10 mouse cellular contexts compared by ENCODE assay signal in genomic region chr4:45493118-45493517, GRCm38 (mm10). TPM values are rescaled to one million over a fixed set of nuclear protein-coding genes. Genes with fewer than 3 reads are reported as not detected.
DNase-seq lines count a peak whose midpoint lies in the region; ATAC-seq and TF ChIP-seq lines count a peak whose summit lies in the region.
"Had no signal": no experiment of that assay in that cellular context is flagged by ENCODE, and none has a peak within 500 bp of the region (broad histone marks: within the 10 kb centered on the region; RNA-seq: fewer than 3 reads in every experiment).

No protein-coding gene starts in this region.

- H3K4me2 ChIP-seq in hindbrain, embryonic 11.5 days (replicated peaks; ENCODE audit: low read depth, low read length) = no peak overlapping the region
- 0 out of 2 replicates have a peak overlapping the region, but pooled peaks have one; percentile 7 for H3K4me2 ChIP-seq in embryonic facial prominence, embryonic 11.5 days (ENCODE audit: low read depth, low read length)
- no peak overlapping the region for H3K4me2 ChIP-seq in limb, embryonic 14.5 days (replicated peaks; ENCODE audit: low read depth, low read length, severe bottlenecking)
- H3K4me2 ChIP-seq: midbrain, embryonic 13.5 days had no signal

- no peak for ATAC-seq in hindbrain, embryonic 11.5 days (ENCODE audit: low FRiP score)
- ATAC-seq in embryonic facial prominence, embryonic 11.5 days (replicated peaks; ENCODE audit: insufficient number of reproducible peaks, low FRiP score, low TSS enrichment, low read depth) = no peak
- ATAC-seq in limb, embryonic 14.5 days (ENCODE audit: low FRiP score, low read depth) = no peak
- ATAC-seq: midbrain, embryonic 13.5 days had no signal

- H3K36me3 ChIP-seq in hindbrain, embryonic 10.5 days = no peaks in the 10 kb centered on the region
- H3K36me3 ChIP-seq in hindbrain, embryonic 11.5 days (ENCODE audit: control insufficient read depth, insufficient read depth, low read length) = no peaks in the 10 kb centered on the region
- H3K36me3 ChIP-seq in embryonic facial prominence, embryonic 11.5 days (replicated peaks; ENCODE audit: control insufficient read depth, insufficient read depth, low read depth, low read length) = no peaks in the 10 kb centered on the region
- 0 out of 2 replicates have a peak, but pooled peaks cover 3% of the 10 kb centered on the region for H3K36me3 ChIP-seq in limb, embryonic 14.5 days (ENCODE audit: control insufficient read depth, insufficient read depth, low read length)
- H3K36me3 ChIP-seq: G1E; midbrain, embryonic 13.5 days had no signal

- TF ChIP-seq POLR2A in brain, embryonic 14.5 days (IDR thresholded peaks at IDR 0.05; ENCODE audit: borderline replicate concordance, extremely low read depth, insufficient read depth, insufficient read length, poor library complexity, severe bottlenecking) = no peak
- TF ChIP-seq POLR2A in limb, embryonic 14.5 days (IDR thresholded peaks at IDR 0.05; ENCODE audit: borderline replicate concordance, extremely low read depth, insufficient read depth, insufficient read length) = no peak

- no peak for TF ChIP-seq CTCF in brain, embryonic 14.5 days (IDR thresholded peaks at IDR 0.05; ENCODE audit: borderline replicate concordance, extremely low read depth, insufficient read depth, insufficient read length)

- peaks cover 47% of the 10 kb centered on the region for H3K27me3 ChIP-seq in hindbrain, embryonic 10.5 days (ENCODE audit: insufficient read depth, poor library complexity, severe bottlenecking)
- no peaks in the 10 kb centered on the region for H3K27me3 ChIP-seq in hindbrain, embryonic 11.5 days (ENCODE audit: control insufficient read depth, insufficient read depth, low read length)
- no peaks in the 10 kb centered on the region for H3K27me3 ChIP-seq in embryonic facial prominence, embryonic 11.5 days (ENCODE audit: control insufficient read depth, insufficient read depth, low read length)
- no peaks in the 10 kb centered on the region for H3K27me3 ChIP-seq in limb, embryonic 14.5 days (ENCODE audit: control insufficient read depth, insufficient read depth, low read length)

- WGBS in hindbrain, embryonic 10.5 days = 7% methylated on average over 7 of the region's 7 CpGs
- 13% methylated on average over 7 of the region's 7 CpGs for WGBS in hindbrain, embryonic 11.5 days
- WGBS in embryonic facial prominence, embryonic 11.5 days = 14% methylated on average over 7 of the region's 7 CpGs
- 13% methylated on average over 7 of the region's 7 CpGs for WGBS in limb, embryonic 14.5 days

- H3K27ac ChIP-seq in hindbrain, embryonic 10.5 days = peak overlapping the region; percentile 31
- no peak overlapping the region for H3K27ac ChIP-seq in hindbrain, embryonic 11.5 days (ENCODE audit: low read depth, low read length)
- 0 out of 2 replicates have a peak overlapping the region, but pooled peaks have one; percentile 14 for H3K27ac ChIP-seq in embryonic facial prominence, embryonic 11.5 days (replicated peaks; ENCODE audit: low read depth, low read length)
- peak overlapping the region; percentile 59 for H3K27ac ChIP-seq in limb, embryonic 14.5 days (replicated peaks; ENCODE audit: low read depth, low read length)
- H3K27ac ChIP-seq: midbrain, embryonic 13.5 days had no signal

- no peak overlapping the region for H3K4me3 ChIP-seq in hindbrain, embryonic 10.5 days
- no peak overlapping the region for H3K4me3 ChIP-seq in hindbrain, embryonic 11.5 days (ENCODE audit: low read depth, low read length)
- H3K4me3 ChIP-seq in embryonic facial prominence, embryonic 11.5 days (ENCODE audit: low read depth, low read length) = no peak overlapping the region
- H3K4me3 ChIP-seq in limb, embryonic 14.5 days (replicated peaks; ENCODE audit: low read length) = no peak overlapping the region
- H3K4me3 ChIP-seq: midbrain, embryonic 13.5 days had no signal

- no peaks in the 10 kb centered on the region for H3K9me3 ChIP-seq in hindbrain, embryonic 10.5 days
- H3K9me3 ChIP-seq in hindbrain, embryonic 11.5 days (ENCODE audit: control insufficient read depth, low read length) = no peaks in the 10 kb centered on the region
- no peaks in the 10 kb centered on the region for H3K9me3 ChIP-seq in embryonic facial prominence, embryonic 11.5 days (replicated peaks; ENCODE audit: control insufficient read depth, low read length)
- H3K9me3 ChIP-seq in limb, embryonic 14.5 days (ENCODE audit: control insufficient read depth, low read length) = no peaks in the 10 kb centered on the region
- H3K9me3 ChIP-seq: G1E; midbrain, embryonic 13.5 days had no signal

- H3K9ac ChIP-seq in hindbrain, embryonic 11.5 days (ENCODE audit: low read depth, low read length) = no peak overlapping the region
- no peak overlapping the region for H3K9ac ChIP-seq in embryonic facial prominence, embryonic 11.5 days (replicated peaks; ENCODE audit: low read length)
- H3K9ac ChIP-seq in limb, embryonic 14.5 days (ENCODE audit: low read depth, low read length, severe bottlenecking) = no peak overlapping the region
- H3K9ac ChIP-seq: midbrain, embryonic 13.5 days had no signal

- peaks cover 98% of the 10 kb centered on the region for H3K4me1 ChIP-seq in hindbrain, embryonic 10.5 days (replicated peaks)
- peaks cover 55% of the 10 kb centered on the region for H3K4me1 ChIP-seq in hindbrain, embryonic 11.5 days (replicated peaks; ENCODE audit: control insufficient read depth, insufficient read depth, low read length)
- peaks cover 48% of the 10 kb centered on the region for H3K4me1 ChIP-seq in embryonic facial prominence, embryonic 11.5 days (ENCODE audit: control insufficient read depth, insufficient read depth, low read length)
- peaks cover 77% of the 10 kb centered on the region for H3K4me1 ChIP-seq in limb, embryonic 14.5 days (ENCODE audit: control insufficient read depth, insufficient read depth, low read length)

- DNase-seq in hindbrain, embryonic 10.5 days (ENCODE audit: low spot score) = peak; percentile 29
- DNase-seq in hindbrain, embryonic 11.5 days (ENCODE audit: low spot score) = no peak
- peak; percentile 44 for DNase-seq in brain, embryonic 14.5 days (ENCODE audit: low read depth)
- peak; percentile 11 for DNase-seq in embryonic facial prominence, embryonic 11.5 days (ENCODE audit: low spot score)
- DNase-seq in limb, embryonic 14.5 days (ENCODE audit: low spot score) = no peak
- DNase-seq in cerebellum, postnatal 4 days (ENCODE audit: low spot score in 2 of 2) = no peak
- no peak for DNase-seq in left cerebral cortex, adult 8-10 months (ENCODE audit: low spot score in 2 of 2)
- DNase-seq in Muller cell, postnatal 12 days (ENCODE audit: inconsistent ontology term) = no peak

RNA-seq across cellular contexts. Expression of gene Shb, which starts 39.2 kb away (rescaled TPM):
- 3.2 and 3.7 TPM in 2 replicates for polyA plus RNA-seq in hindbrain, embryonic 10.5 days (2016; fragmentation: Nextera tagmentation; extraction: Ambion mirVana)
- polyA plus RNA-seq in hindbrain, embryonic 11.5 days (2014; fragmentation: Nextera tagmentation; extraction: Ambion mirVana) = 4.2 and 6.2 TPM in 2 replicates
- 36.4 and 47.2 TPM in 2 replicates for polyA plus RNA-seq in brain, embryonic 14.5 days (2012; rRNA removed)
- polyA plus RNA-seq in embryonic facial prominence, embryonic 11.5 days (2014; fragmentation: Nextera tagmentation; extraction: Ambion mirVana) = 5.8 and 7.5 TPM in 2 replicates
- polyA plus RNA-seq in limb, embryonic 14.5 days (2012; rRNA removed) = 19.0 and 20.9 TPM in 2 replicates
- 9.2 and 10.6 TPM in 2 replicates for polyA plus RNA-seq in limb, embryonic 14.5 days (2014; fragmentation: Nextera tagmentation; extraction: Ambion mirVana)
- total RNA-seq in left cerebral cortex, adult 8-10 months (2022) = 10 to 100 TPM; 17.1 to 20.0 (median 18.9) TPM
- total RNA-seq: G1E had no signal
- polyA plus RNA-seq: G1E had no signal

Comparison
In these comparisons a context has a peak if more than half of its experiments do, and no peak if none do; other contexts are left out.
1. DNase-seq: peak in hindbrain, embryonic 10.5 days (single experiment), brain, embryonic 14.5 days (single experiment) and embryonic facial prominence, embryonic 11.5 days (single experiment); none in hindbrain, embryonic 11.5 days (single experiment), limb, embryonic 14.5 days (single experiment), cerebellum, postnatal 4 days (0 of 2), left cerebral cortex, adult 8-10 months (0 of 2) and Muller cell, postnatal 12 days (single experiment).